Mouse (Mus musculus): Measurements from ENCODE around the gene Grrp1. TPM values are rescaled to one million over a fixed set of nuclear protein-coding genes. Genes with fewer than 3 reads are reported as not detected.
A peak's percentile ranks its signal among the peaks of the same experiment; 100 is the strongest.
"Not testable (repeated sequence)": the region's sequence is repeated elsewhere in the genome, so short reads cannot be mapped to it uniquely, and the experiment has no call there.

The Grrp1 gene
- polyA plus RNA-seq (2014; fragmentation: Nextera tagmentation; extraction: Ambion mirVana), result 16.4 and 16.9 TPM in 2 replicates

DNA sequence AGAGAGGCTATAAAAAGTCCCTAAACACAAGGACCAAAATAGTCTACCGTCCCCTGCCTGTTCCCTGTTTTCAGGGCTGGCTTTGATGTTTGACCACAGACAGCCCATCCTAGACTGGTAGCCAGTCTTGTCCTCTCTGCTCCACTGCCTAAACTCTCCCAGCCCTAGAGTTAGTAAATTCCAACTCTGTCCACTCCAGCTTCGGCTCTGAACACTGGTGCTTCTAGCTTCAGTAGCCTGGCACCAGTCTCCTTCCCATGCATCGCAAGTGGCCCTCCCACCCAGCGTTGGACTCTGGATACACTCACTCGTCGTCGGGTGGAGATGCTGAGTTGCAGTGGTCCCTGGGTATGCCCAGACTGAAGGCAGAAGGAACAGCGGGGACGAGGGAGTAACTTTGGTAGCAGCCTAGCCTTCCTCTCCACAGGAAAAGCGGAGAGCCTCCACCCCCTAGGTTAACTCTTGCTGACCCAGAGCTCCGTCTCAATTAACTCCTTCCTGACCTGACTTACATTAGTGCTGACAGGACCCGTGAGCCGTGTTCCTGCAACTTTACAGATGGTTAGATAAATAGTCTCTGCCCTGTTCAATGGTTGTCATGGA, at the start of gene Grrp1:
Gene Grrp1, minus strand, starts transcription at position 385 of the 603 bp plus-strand sequence.
- WGBS, result 1% methylated on average over 13 of the region's 13 CpGs
- Histone ChIP-seq H3K27ac (no peak within 1 kb of the TSS), H3K4me1 (replicated peaks; ENCODE audit: control insufficient read depth, insufficient read depth, low read length) (peaks cover 30% of the 10 kb centered on the region), H3K4me3 (replicated peaks; ENCODE audit: low read length) (peak within 1 kb of the TSS; percentile 61), H3K36me3 (replicated peaks; ENCODE audit: control insufficient read depth, insufficient read depth) (no peaks in the 10 kb centered on the region), H3K9me3 (ENCODE audit: control insufficient read depth, low read length) (no peaks in the 10 kb centered on the region), H3K4me2 (replicated peaks) (peak within 1 kb of the TSS; percentile 88; the same call in 1 of the 2 replicates), H3K9ac (0 out of 2 replicates have a peak within 1 kb of the TSS, but pooled peaks have one; percentile 6), H3K27me3 (ENCODE audit: control insufficient read depth, insufficient read depth, low read length) (peaks cover 70% of the 10 kb centered on the region)
- ATAC-seq (ENCODE audit: low FRiP score) (no peak), DNase-seq (ENCODE audit: low spot score) (no peak)

DNA sequence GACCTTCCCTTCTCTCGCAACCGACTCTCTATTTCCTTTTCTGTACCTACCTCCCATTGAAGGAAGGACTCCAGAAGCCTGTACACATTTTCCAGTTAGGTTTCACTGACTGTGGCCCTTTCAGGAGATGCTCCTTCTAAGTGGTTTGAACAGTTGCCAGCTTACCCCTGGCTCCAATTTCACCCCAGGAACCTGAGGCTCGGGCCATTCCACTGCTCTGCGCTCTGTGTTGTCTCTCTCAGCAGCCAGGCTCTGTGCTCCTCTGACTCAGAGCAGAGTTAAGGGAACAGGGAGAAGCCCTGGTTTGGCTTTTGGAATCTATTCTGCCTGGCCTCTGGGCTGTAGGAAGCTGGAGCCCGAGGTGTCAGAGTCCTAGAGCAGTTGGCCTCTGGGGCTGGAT, 48.2 kb upstream of the Grrp1 start:
- Histone ChIP-seq H3K9me3 (ENCODE audit: control insufficient read depth, low read length) (no peaks in the 10 kb centered on the region), H3K9ac (no peak overlapping the region), H3K36me3 (replicated peaks; ENCODE audit: control insufficient read depth, insufficient read depth) (no peaks in the 10 kb centered on the region), H3K27me3 (ENCODE audit: control insufficient read depth, insufficient read depth, low read length) (no peaks in the 10 kb centered on the region), H3K4me1 (replicated peaks; ENCODE audit: control insufficient read depth, insufficient read depth, low read length) (no peaks in the 10 kb centered on the region), H3K4me3 (replicated peaks; ENCODE audit: low read length) (no peak overlapping the region), H3K4me2 (replicated peaks) (no peak overlapping the region), H3K27ac (no peak overlapping the region)
- 94% methylated on average over 5 of the region's 5 CpGs for WGBS
- ATAC-seq (ENCODE audit: low FRiP score) (no peak), DNase-seq (ENCODE audit: low spot score) (no peak)

- Histone ChIP-seq H3K9me3 (ENCODE audit: control insufficient read depth, low read length) (0 out of 2 replicates have a peak, but pooled peaks cover 3% of the 10 kb centered on the region), H3K36me3 (replicated peaks; ENCODE audit: control insufficient read depth, insufficient read depth) (no peaks in the 10 kb centered on the region), H3K4me2 (replicated peaks) (no peak overlapping the region), H3K4me3 (replicated peaks; ENCODE audit: low read length) (no peak overlapping the region), H3K27me3 (ENCODE audit: control insufficient read depth, insufficient read depth, low read length) (no peaks in the 10 kb centered on the region), H3K4me1 (replicated peaks; ENCODE audit: control insufficient read depth, insufficient read depth, low read length) (no peaks in the 10 kb centered on the region), H3K9ac (no peak overlapping the region), H3K27ac (no peak overlapping the region)
- ATAC-seq (ENCODE audit: low FRiP score), result no peak
- DNase-seq (ENCODE audit: low spot score), result no peak
- 81% methylated on average over 9 of the region's 9 CpGs for WGBS
Measured at GRCm38 (mm10) chr4:134300316-134300715, 46.4 kb upstream of the Grrp1 start.

GRCm38 (mm10) chr4:134299498-134299810, 45.5 kb upstream of the Grrp1 start:
- no peak for ATAC-seq (ENCODE audit: low FRiP score)
- whole genome bisulfite sequencing, result 66% methylated on average over 4 of the region's 4 CpGs
- Histone ChIP-seq H3K27me3 (ENCODE audit: control insufficient read depth, insufficient read depth, low read length) (no peaks in the 10 kb centered on the region), H3K36me3 (replicated peaks; ENCODE audit: control insufficient read depth, insufficient read depth) (no peaks in the 10 kb centered on the region), H3K9ac (no peak overlapping the region), H3K4me3 (replicated peaks; ENCODE audit: low read length) (no peak overlapping the region), H3K9me3 (ENCODE audit: control insufficient read depth, low read length) (0 out of 2 replicates have a peak, but pooled peaks cover 3% of the 10 kb centered on the region), H3K27ac (no peak overlapping the region), H3K4me1 (replicated peaks; ENCODE audit: control insufficient read depth, insufficient read depth, low read length) (no peaks in the 10 kb centered on the region), H3K4me2 (replicated peaks) (no peak overlapping the region)
- no peak for DNase-seq (ENCODE audit: low spot score)

- H3K36me3 ChIP-seq (replicated peaks; ENCODE audit: control insufficient read depth, insufficient read depth), result no peaks in the 10 kb centered on the region
- H3K4me1 ChIP-seq (replicated peaks; ENCODE audit: control insufficient read depth, insufficient read depth, low read length), result no peaks in the 10 kb centered on the region
- no peak overlapping the region for H3K27ac ChIP-seq
- 0 out of 2 replicates have a peak, but pooled peaks cover 3% of the 10 kb centered on the region for H3K9me3 ChIP-seq (ENCODE audit: control insufficient read depth, low read length)
- H3K27me3 ChIP-seq (ENCODE audit: control insufficient read depth, insufficient read depth, low read length), result no peaks in the 10 kb centered on the region
- no peak overlapping the region for H3K4me3 ChIP-seq (replicated peaks; ENCODE audit: low read length)
- WGBS, result 76% methylated on average over 19 of the region's 19 CpGs
- no peak overlapping the region for H3K9ac ChIP-seq
- H3K4me2 ChIP-seq (replicated peaks), result no peak overlapping the region
- DNase-seq (ENCODE audit: low spot score) (no peak), ATAC-seq (ENCODE audit: low FRiP score) (no peak)
Measured at GRCm38 (mm10) chr4:134298626-134299497, 45.0 kb upstream of the Grrp1 start.

- WGBS, result 92% methylated on average over 8 of the region's 8 CpGs
- H3K27me3 ChIP-seq (ENCODE audit: control insufficient read depth, insufficient read depth, low read length), result no peaks in the 10 kb centered on the region
- H3K9me3 ChIP-seq (ENCODE audit: control insufficient read depth, low read length), result 0 out of 2 replicates have a peak, but pooled peaks cover 3% of the 10 kb centered on the region
- H3K27ac ChIP-seq, result no peak overlapping the region
- no peaks in the 10 kb centered on the region for H3K36me3 ChIP-seq (replicated peaks; ENCODE audit: control insufficient read depth, insufficient read depth)
- no peak overlapping the region for H3K4me3 ChIP-seq (replicated peaks; ENCODE audit: low read length)
- no peak for ATAC-seq (ENCODE audit: low FRiP score)
- H3K9ac ChIP-seq, result no peak overlapping the region
- H3K4me1 ChIP-seq (replicated peaks; ENCODE audit: control insufficient read depth, insufficient read depth, low read length), result no peaks in the 10 kb centered on the region
- no peak overlapping the region for H3K4me2 ChIP-seq (replicated peaks)
- no peak for DNase-seq (ENCODE audit: low spot score)
Measured at GRCm38 (mm10) chr4:134297369-134297768, 43.5 kb upstream of the Grrp1 start.

- DNase-seq (ENCODE audit: low spot score) (no peak), ATAC-seq (ENCODE audit: low FRiP score) (no peak)
- H3K9me3 ChIP-seq (ENCODE audit: control insufficient read depth, low read length), result 0 out of 2 replicates have a peak, but pooled peaks cover 3% of the 10 kb centered on the region
- no peak overlapping the region for H3K9ac ChIP-seq
- no peak overlapping the region for H3K4me2 ChIP-seq (replicated peaks)
- no peaks in the 10 kb centered on the region for H3K4me1 ChIP-seq (replicated peaks; ENCODE audit: control insufficient read depth, insufficient read depth, low read length)
- 88% methylated on average over 4 of the region's 4 CpGs for WGBS
- H3K27me3 ChIP-seq (ENCODE audit: control insufficient read depth, insufficient read depth, low read length), result no peaks in the 10 kb centered on the region
- no peak overlapping the region for H3K4me3 ChIP-seq (replicated peaks; ENCODE audit: low read length)
- no peaks in the 10 kb centered on the region for H3K36me3 ChIP-seq (replicated peaks; ENCODE audit: control insufficient read depth, insufficient read depth)
- no peak overlapping the region for H3K27ac ChIP-seq
Measured at GRCm38 (mm10) chr4:134296523-134296922, 42.6 kb upstream of the Grrp1 start.

GRCm38 (mm10) chr4:134296096-134296495, 42.2 kb upstream of the Grrp1 start:
- H3K36me3 ChIP-seq (replicated peaks; ENCODE audit: control insufficient read depth, insufficient read depth); H3K27me3 ChIP-seq (ENCODE audit: control insufficient read depth, insufficient read depth, low read length); DNase-seq (ENCODE audit: low spot score); H3K9ac ChIP-seq; H3K4me2 ChIP-seq (replicated peaks); ATAC-seq (ENCODE audit: low FRiP score); H3K4me3 ChIP-seq (replicated peaks; ENCODE audit: low read length); H3K9me3 ChIP-seq (ENCODE audit: control insufficient read depth, low read length); H3K4me1 ChIP-seq (replicated peaks; ENCODE audit: control insufficient read depth, insufficient read depth, low read length); H3K27ac ChIP-seq: not testable (repeated sequence)
- WGBS, result 85% methylated on average over 4 of the region's 4 CpGs

- peaks cover 2% of the 10 kb centered on the region for H3K4me1 ChIP-seq (replicated peaks; ENCODE audit: control insufficient read depth, insufficient read depth, low read length)
- H3K27me3 ChIP-seq (ENCODE audit: control insufficient read depth, insufficient read depth, low read length), result no peaks in the 10 kb centered on the region
- no peak overlapping the region for H3K4me3 ChIP-seq (replicated peaks; ENCODE audit: low read length)
- H3K36me3 ChIP-seq (replicated peaks; ENCODE audit: control insufficient read depth, insufficient read depth), result no peaks in the 10 kb centered on the region
- no peak overlapping the region for H3K27ac ChIP-seq
- no peak for ATAC-seq (ENCODE audit: low FRiP score)
- H3K4me2 ChIP-seq (replicated peaks), result no peak overlapping the region
- H3K9me3 ChIP-seq (ENCODE audit: control insufficient read depth, low read length), result 0 out of 2 replicates have a peak, but pooled peaks cover 3% of the 10 kb centered on the region
- H3K9ac ChIP-seq, result no peak overlapping the region
- 72% methylated on average over 9 of the region's 9 CpGs for WGBS
- DNase-seq (ENCODE audit: low spot score), result no peak
Measured at GRCm38 (mm10) chr4:134293692-134294163, 39.8 kb upstream of the Grrp1 start.

All from hindbrain, embryonic 14.5 days (tissue).